Mouse (Mus musculus) hindlimb bud, embryonic 11.5 days (tissue): ENCODE data around the gene Ccdc121.

Source experiments
- DNase-seq: peaks from one replicate; pipeline ENCODE4 v3.0.0-alpha.2; 2012; ENCODE audit warnings: low read depth, low spot score; ENCODE audit errors: extremely low spot score

Gene Ccdc121

GRCm38 (mm10) chr1:181511307-181511706, at the start of gene Ccdc121:
Gene Ccdc121, minus strand, starts transcription at chr1:181511451.
- no peak for DNase-seq

GRCm38 (mm10) chr1:181560325-181560724, 49.1 kb upstream of the Ccdc121 start:
- no peak for DNase-seq

- no peak for DNase-seq
Observed at GRCm38 (mm10) chr1:181559655-181560054, 48.4 kb upstream of the Ccdc121 start.

- DNase-seq = no peak
Observed at GRCm38 (mm10) chr1:181555475-181555874, 44.2 kb upstream of the Ccdc121 start.

GRCm38 (mm10) chr1:181552533-181553410, 41.5 kb upstream of the Ccdc121 start:
- DNase-seq = no peak

GRCm38 (mm10) chr1:181550826-181551225, 39.6 kb upstream of the Ccdc121 start:
- DNase-seq = no peak

GRCm38 (mm10) chr1:181549987-181550386, 38.7 kb upstream of the Ccdc121 start:
- no peak for DNase-seq

GRCm38 (mm10) chr1:181545044-181545772, 34.0 kb upstream of the Ccdc121 start:
- no peak for DNase-seq

- no peak for DNase-seq
Observed at GRCm38 (mm10) chr1:181543711-181544383, 32.6 kb upstream of the Ccdc121 start.

GRCm38 (mm10) chr1:181539846-181540769, 28.9 kb upstream of the Ccdc121 start:
- no peak for DNase-seq

GRCm38 (mm10) chr1:181537627-181538525, 26.6 kb upstream of the Ccdc121 start:
- no peak for DNase-seq

- DNase-seq = no peak
Observed at GRCm38 (mm10) chr1:181535165-181535873, 24.1 kb upstream of the Ccdc121 start.

GRCm38 (mm10) chr1:181529368-181529767, 18.1 kb upstream of the Ccdc121 start:
- DNase-seq = no peak

GRCm38 (mm10) chr1:181525996-181526395, 14.7 kb upstream of the Ccdc121 start:
- no peak for DNase-seq

- no peak for DNase-seq
Observed at GRCm38 (mm10) chr1:181523831-181524230, 12.6 kb upstream of the Ccdc121 start.

GRCm38 (mm10) chr1:181521401-181522091, 10.3 kb upstream of the Ccdc121 start:
- no peak for DNase-seq

GRCm38 (mm10) chr1:181519137-181519536, 7.9 kb upstream of the Ccdc121 start:
- no peak for DNase-seq

- DNase-seq = no peak
Observed at GRCm38 (mm10) chr1:181518046-181518445, 6.8 kb upstream of the Ccdc121 start.
